Mouse (Mus musculus) intestine, embryonic 15.5 days (tissue): Measurements from ENCODE around the gene Heatr1. TPM values are rescaled to one million over a fixed set of nuclear protein-coding genes. Genes with fewer than 3 reads are reported as not detected.
A peak's percentile ranks its signal among the peaks of the same experiment; 100 is the strongest.

ENCODE experiments used
- ATAC-seq: fragments of 200-750 bp; cut with Nextera tagmentation; 2 replicates; pipeline ENCODE4 v1.8.0; 2017; ENCODE audit warnings: moderate TSS enrichment, moderate library complexity
- H3K27ac ChIP-seq: fragments of 300-500 bp; sonication (generic); 2 replicates; pipeline ENCODE4 v1.5.1; 2015; ENCODE audit warnings: mild to moderate bottlenecking, inconsistent platforms
- H3K27me3 ChIP-seq: fragments of 300-500 bp; sonication (generic); replicated peaks from 2 replicates; pipeline ENCODE4 v1.6.1; 2015; ENCODE audit warnings: inconsistent platforms
- H3K36me3 ChIP-seq: fragments of 300-500 bp; sonication (generic); 2 replicates; pipeline ENCODE4 v1.6.1; 2015; ENCODE audit warnings: inconsistent platforms
- H3K4me1 ChIP-seq: fragments of 300-500 bp; sonication (generic); replicated peaks from 2 replicates; pipeline ENCODE4 v1.6.1; 2015; ENCODE audit warnings: inconsistent platforms
- H3K4me2 ChIP-seq: fragments of 300-500 bp; sonication (generic); replicated peaks from 2 replicates; pipeline ENCODE4 v1.6.1; 2015; ENCODE audit warnings: mild to moderate bottlenecking, inconsistent platforms
- H3K4me3 ChIP-seq: fragments of 300-500 bp; sonication (generic); replicated peaks from 2 replicates; pipeline ENCODE4 v1.5.1; 2015; ENCODE audit warnings: inconsistent platforms
- H3K9ac ChIP-seq: fragments of 300-500 bp; sonication (generic); 2 replicates; pipeline ENCODE4 v1.6.1; 2015; ENCODE audit warnings: inconsistent platforms
- H3K9me3 ChIP-seq: fragments of 300-500 bp; sonication (generic); 2 replicates; pipeline ENCODE4 v1.6.1; 2016; ENCODE audit warnings: inconsistent platforms
- WGBS: fragments of 180-500 bp; shearing (Covaris S2); methylation state at CpG from one replicate; pipeline ENCODE4 v1.1.7; 2015; 5-methylcytosine and 5-hydroxymethylcytosine counted together
- polyA plus RNA-seq: library from polyadenylated mRNA; unstranded; fragments of >200 nt; fragmentation: Nextera tagmentation; extraction: Ambion mirVana; gene quantifications from 2 replicates; pipeline ENCODE4 v1.2.1, GENCODE M21; 2015

Heatr1 gene
- polyA plus RNA-seq, 1 experiment from 2014 or later: 17.5 TPM

DNA sequence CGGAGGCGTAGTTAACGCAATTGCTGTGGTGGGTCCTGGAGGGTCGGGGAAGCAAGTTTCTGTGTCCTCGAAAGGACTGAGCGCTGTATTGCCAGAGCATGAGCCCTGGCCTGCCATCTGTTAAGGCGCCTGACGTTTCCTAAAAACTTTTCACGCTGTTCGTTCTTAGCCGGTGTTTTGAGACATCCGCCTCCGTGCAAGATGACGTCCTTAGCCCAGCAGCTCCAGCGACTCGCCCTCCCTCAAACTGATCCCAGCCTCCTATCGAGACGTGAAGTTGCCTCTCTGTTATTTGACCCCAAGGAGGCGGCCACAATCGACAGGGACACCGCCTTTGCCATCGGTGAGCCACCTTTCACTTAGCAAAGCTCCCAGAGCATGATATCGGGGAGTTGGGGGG, 744 bp downstream of the Heatr1 start:
- Histone ChIP-seq H3K4me1 (peaks cover 4% of the 10 kb centered on the region; the same call in 1 of the 2 replicates), H3K4me3 (peak overlapping the region; percentile 87), H3K27ac (no peak overlapping the region), H3K36me3 (no peaks in the 10 kb centered on the region), H3K9me3 (no peaks in the 10 kb centered on the region), H3K9ac (peak overlapping the region; percentile 59), H3K27me3 (no peaks in the 10 kb centered on the region), H3K4me2 (peak overlapping the region; percentile 80)
- WGBS: under 1% methylated on average over 23 of the region's 23 CpGs
- peak; percentile 39 for ATAC-seq

DNA sequence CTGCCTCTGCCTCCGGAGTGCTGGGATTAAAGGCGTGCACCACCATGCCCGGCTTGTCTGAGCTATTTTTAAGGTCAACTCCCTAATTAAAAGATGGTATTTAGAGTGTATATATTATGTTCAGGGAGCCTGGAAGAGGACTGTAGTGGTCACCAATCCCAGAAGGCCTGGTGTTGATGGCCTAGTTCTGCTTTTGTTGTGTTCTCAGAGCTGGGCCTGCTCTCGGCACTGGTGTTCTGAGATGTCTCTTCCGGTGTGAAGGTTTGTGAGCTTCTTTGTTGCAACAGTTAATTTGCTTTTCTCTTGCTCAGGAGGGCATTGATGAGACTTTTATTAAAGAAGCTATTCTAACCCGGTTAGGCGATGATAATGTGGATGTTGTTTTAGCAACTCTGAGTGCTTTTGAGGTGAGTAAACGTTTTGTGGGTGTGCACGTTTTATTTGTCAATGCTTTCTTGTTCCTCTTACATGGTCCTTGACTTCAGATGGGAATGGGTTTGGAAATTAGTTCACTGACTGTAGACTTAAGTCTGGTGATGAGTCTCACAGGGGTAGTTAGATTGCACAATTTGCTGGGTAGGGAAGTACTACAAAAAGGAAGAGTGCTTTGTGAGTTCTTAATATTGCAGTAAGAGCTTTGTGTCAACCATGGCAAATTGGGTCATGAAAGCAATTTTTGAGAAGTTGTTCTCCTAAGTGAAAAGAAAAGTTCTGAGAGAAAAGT, 13.7 kb downstream of the Heatr1 start:
- no peaks in the 10 kb centered on the region for H3K4me1 ChIP-seq
- no peak overlapping the region for H3K4me3 ChIP-seq
- H3K27ac ChIP-seq: no peak overlapping the region
- H3K36me3 ChIP-seq: peaks cover 29% of the 10 kb centered on the region
- WGBS: 91% methylated on average over 9 of the region's 9 CpGs
- H3K4me2 ChIP-seq: no peak overlapping the region
- H3K27me3 ChIP-seq: no peaks in the 10 kb centered on the region
- H3K9ac ChIP-seq: no peak overlapping the region
- no peak for ATAC-seq
- H3K9me3 ChIP-seq: no peaks in the 10 kb centered on the region

DNA sequence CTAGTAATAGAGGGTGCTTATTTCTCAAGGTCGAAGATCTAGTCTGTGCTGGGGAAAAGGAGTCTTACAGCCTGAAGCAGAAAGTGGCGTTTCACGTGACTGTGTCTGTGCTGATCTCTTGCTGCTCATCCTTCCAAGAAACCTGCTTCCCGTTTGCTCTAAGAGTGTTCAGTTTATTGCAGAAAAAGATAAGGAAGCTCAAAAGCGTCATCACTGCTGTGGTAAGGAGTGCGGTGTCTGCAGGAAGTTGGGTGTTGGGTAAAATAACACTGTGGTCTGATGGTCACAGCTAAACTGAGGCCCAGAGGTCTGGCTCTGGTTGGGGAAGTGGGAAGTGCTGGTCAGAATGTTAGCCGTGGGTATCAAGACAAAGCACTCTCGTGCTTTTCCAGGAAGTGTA, 17.2 kb downstream of the Heatr1 start:
- Histone ChIP-seq H3K9ac (no peak overlapping the region), H3K27ac (no peak overlapping the region), H3K9me3 (no peaks in the 10 kb centered on the region), H3K36me3 (peaks cover 22% of the 10 kb centered on the region), H3K4me2 (no peak overlapping the region), H3K27me3 (no peaks in the 10 kb centered on the region), H3K4me1 (no peaks in the 10 kb centered on the region), H3K4me3 (no peak overlapping the region)
- 84% methylated on average over 8 of the region's 8 CpGs for WGBS
- ATAC-seq: no peak

DNA sequence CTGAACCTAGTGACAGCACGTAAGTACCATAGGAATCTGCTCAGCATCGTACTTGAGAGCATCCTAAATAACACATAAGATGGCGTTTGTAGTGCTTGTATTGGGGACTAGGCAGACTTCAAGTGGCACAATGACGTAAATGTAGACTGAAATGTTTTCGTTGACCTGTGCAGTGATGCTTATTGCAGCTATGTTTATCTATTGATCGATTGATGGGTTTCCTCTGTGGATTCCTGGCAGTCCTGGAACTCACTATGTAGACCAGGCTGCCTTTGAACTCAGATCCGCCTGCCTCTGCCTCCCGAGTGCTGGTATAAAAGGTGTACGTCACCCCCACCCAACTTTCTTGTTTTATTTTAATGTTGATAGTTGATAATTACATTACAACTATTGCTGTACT, 25.8 kb downstream of the Heatr1 start:
- Histone ChIP-seq H3K9ac (no peak overlapping the region), H3K9me3 (no peaks in the 10 kb centered on the region), H3K36me3 (peaks cover 44% of the 10 kb centered on the region), H3K27me3 (no peaks in the 10 kb centered on the region), H3K4me3 (no peak overlapping the region), H3K4me1 (no peaks in the 10 kb centered on the region), H3K4me2 (no peak overlapping the region), H3K27ac (no peak overlapping the region)
- 90% methylated on average over 9 of the region's 9 CpGs for WGBS
- ATAC-seq: no peak

DNA sequence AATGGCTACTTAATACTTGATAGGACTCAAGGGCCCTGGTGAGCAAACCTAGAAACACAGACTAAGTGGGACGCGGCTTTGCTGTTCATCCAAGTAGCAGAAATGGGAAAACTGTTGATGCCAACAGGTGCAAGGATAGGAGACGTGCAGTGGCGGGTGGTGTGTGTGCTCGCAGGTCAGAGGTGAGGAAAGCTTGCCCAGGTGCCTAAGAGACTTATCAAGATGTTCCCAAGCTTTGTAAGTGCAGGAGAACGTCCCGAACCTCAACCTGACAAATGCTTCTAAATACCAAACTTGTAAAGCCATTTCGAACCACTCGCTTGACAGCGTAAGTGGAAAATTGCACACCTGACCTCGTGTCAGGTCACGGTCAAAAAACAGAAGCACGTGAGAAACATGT, 33.7 kb downstream of the Heatr1 start:
- Histone ChIP-seq H3K27ac (no peak overlapping the region), H3K9me3 (no peaks in the 10 kb centered on the region), H3K4me2 (no peak overlapping the region), H3K4me3 (no peak overlapping the region), H3K36me3 (peaks cover 43% of the 10 kb centered on the region), H3K27me3 (no peaks in the 10 kb centered on the region), H3K9ac (no peak overlapping the region), H3K4me1 (no peaks in the 10 kb centered on the region)
- ATAC-seq: no peak
- WGBS: 93% methylated on average over 13 of the region's 13 CpGs

DNA sequence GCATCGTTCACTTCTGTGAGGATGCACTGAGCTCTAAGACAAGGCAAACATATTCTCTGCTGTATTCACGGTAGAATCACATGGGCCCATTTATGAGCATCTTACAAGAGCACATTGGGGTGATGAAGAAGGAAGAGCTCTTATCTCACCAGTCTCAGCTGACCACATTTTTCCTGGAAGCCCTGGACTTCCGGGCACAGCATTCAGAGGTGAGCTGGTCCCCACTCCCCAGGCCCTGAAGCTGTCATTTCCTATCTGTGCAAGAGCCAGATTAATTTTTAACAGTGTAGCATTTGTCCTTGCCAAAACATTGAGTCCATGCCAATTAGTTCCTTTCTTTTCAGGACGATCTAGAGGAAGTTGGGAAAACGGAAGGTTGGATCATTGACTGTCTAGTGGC, 39.0 kb downstream of the Heatr1 start:
- Histone ChIP-seq H3K9ac (no peak overlapping the region), H3K27ac (no peak overlapping the region), H3K27me3 (no peaks in the 10 kb centered on the region), H3K36me3 (peaks cover 50% of the 10 kb centered on the region), H3K4me2 (no peak overlapping the region), H3K9me3 (no peaks in the 10 kb centered on the region), H3K4me3 (no peak overlapping the region), H3K4me1 (no peaks in the 10 kb centered on the region)
- no peak for ATAC-seq
- 84% methylated on average over 5 of the region's 5 CpGs for WGBS

DNA sequence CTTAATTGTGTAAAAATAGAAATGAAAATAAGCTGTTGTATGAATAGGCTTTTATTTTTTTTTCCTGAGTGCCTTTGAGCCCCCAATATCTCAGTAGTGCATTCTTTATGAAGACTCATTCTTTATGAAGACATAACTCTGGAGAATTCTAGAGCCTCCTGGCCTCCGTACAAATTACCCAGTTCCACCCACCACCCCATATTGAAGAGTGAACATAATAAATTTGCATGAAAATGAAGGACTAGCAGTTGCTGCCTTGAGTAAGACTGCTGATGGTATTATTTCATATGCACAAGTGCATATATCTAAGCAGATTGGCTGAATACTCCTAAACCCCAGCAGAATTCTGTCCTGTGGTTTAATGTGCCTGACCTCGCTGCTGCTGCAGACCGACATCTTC, 44.8 kb downstream of the Heatr1 start:
- no peak overlapping the region for H3K4me2 ChIP-seq
- no peak overlapping the region for H3K4me3 ChIP-seq
- no peak overlapping the region for H3K27ac ChIP-seq
- no peak for ATAC-seq
- H3K9me3 ChIP-seq: no peaks in the 10 kb centered on the region
- no peak overlapping the region for H3K9ac ChIP-seq
- no peaks in the 10 kb centered on the region for H3K27me3 ChIP-seq
- no peaks in the 10 kb centered on the region for H3K4me1 ChIP-seq
- peaks cover 26% of the 10 kb centered on the region for H3K36me3 ChIP-seq
- 91% methylated on average over 3 of the region's 3 CpGs for WGBS

DNA sequence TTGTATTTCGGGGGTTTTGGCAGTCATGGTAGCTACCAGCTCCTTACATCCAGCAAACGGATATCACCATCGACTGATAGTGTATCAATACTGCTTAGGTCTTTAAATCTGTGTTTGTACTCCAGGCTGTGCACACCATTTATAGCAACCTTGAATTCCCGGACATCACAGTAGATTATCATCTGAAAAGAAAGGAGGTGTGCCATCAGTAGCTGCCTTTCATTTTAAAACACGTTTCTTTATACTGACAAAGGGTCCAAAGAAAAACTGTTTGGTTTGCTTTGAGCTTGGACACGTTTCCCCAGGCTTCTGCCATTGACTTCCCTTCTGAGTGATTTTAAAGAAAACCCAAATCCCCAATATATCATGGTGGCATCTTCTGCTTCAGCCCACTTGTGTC, 46.0 kb downstream of the Heatr1 start:
- Histone ChIP-seq H3K4me1 (no peaks in the 10 kb centered on the region), H3K9ac (no peak overlapping the region), H3K27me3 (no peaks in the 10 kb centered on the region), H3K27ac (no peak overlapping the region), H3K9me3 (no peaks in the 10 kb centered on the region), H3K4me3 (no peak overlapping the region), H3K4me2 (no peak overlapping the region), H3K36me3 (peaks cover 15% of the 10 kb centered on the region; the same call in 1 of the 2 replicates)
- ATAC-seq: no peak
- 87% methylated on average over 6 of the region's 6 CpGs for WGBS

DNA sequence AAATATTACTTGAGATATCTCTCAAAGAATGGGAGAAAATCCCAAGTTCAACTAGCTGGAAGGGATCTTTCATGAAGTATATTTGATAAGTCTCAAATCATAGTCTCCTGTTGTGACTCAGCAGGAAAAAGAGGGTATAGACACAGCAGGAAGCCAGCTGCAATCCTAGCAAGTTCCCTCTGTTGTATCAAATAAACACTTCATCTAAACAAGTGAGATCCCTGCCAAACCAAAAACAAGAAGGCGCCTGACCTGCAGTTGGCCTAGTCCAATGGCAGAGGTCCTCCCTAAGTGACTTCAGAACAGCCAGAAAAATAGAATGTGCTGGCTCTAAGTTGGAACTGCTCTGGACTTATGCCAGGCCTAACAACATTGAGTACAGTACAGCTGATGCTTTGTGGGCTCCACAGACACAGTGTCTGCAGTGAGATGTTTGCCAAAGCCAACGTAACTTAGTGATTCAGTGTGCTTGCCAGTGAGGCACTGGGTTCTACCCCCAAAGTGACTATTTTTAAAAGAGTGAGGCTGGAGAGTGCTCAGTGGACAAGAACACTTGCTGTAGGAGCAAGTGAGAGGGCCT, 47.3 kb downstream of the Heatr1 start:
- H3K4me1 ChIP-seq: no peaks in the 10 kb centered on the region
- no peak overlapping the region for H3K9ac ChIP-seq
- H3K36me3 ChIP-seq: peaks cover 16% of the 10 kb centered on the region; the same call in 1 of the 2 replicates
- no peak overlapping the region for H3K27ac ChIP-seq
- H3K4me3 ChIP-seq: no peak overlapping the region
- no peaks in the 10 kb centered on the region for H3K27me3 ChIP-seq
- H3K9me3 ChIP-seq: no peaks in the 10 kb centered on the region
- 44% methylated on average over 2 of the region's 2 CpGs for WGBS
- no peak overlapping the region for H3K4me2 ChIP-seq
- 0 out of 2 replicates have a peak, but pooled peaks have one; percentile 25 for ATAC-seq

DNA sequence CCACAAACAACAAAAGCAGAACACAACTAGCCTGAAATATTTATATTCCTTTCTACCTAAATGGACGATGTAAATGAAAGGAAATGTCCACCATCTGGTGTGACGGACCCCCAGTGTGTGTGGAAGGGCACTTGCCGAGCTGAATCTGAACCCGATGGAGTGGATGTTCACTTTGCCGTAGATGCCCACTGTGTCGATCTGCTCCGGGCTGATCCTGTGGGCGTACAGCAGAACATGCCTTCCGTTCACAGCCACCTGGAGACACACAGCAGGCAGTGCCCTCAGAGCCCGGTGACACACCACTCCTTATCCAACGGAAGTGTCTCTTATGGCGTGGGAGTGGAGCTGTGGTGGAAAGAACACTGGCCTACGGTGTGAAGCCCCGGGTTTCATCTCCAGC, 58.3 kb downstream of the Heatr1 start:
- H3K4me2 ChIP-seq: no peak overlapping the region
- 90% methylated on average over 14 of the region's 14 CpGs for WGBS

DNA sequence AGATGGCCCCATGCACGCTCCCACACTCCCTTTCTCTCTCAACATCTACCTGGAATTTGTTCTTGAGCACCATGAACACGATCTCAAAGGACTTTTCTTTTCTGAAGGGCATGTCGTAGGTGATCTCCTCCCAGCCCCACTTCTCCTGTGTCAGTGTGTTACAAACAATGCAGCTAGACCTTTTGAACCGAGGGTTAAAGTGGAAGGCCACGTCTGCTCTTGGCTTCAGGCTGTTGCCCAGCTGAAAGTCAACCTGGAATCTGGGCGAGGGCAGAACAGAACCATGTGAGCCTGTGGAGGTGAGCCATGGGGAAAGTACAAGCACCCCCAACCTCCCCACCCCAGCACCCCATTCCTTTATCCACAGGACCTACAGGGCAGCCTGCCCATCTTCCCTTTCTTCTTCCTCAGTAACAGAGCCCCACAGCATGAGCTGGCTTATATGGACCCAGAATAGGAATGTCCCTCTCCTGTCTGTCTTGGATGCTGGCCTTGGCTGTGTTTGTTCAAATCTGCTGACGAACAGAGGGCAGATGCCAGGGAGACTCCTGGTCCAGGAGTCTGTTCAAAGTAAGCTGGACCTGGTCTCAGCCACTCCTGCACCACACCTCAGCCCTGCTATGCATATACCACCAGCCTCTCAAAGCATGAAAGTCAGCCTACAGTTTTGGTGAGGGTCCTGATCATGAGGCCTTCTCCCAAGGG, 60.0 kb downstream of the Heatr1 start:
- H3K9ac ChIP-seq: no peak overlapping the region
- no peak overlapping the region for H3K4me2 ChIP-seq
- no peaks in the 10 kb centered on the region for H3K9me3 ChIP-seq
- no peak for ATAC-seq
- H3K27me3 ChIP-seq: no peaks in the 10 kb centered on the region
- H3K4me1 ChIP-seq: no peaks in the 10 kb centered on the region
- no peak overlapping the region for H3K4me3 ChIP-seq
- H3K27ac ChIP-seq: no peak overlapping the region
- H3K36me3 ChIP-seq: 0 out of 2 replicates have a peak, but pooled peaks cover 4% of the 10 kb centered on the region
- WGBS: 83% methylated on average over 7 of the region's 7 CpGs

More for the DNA sequence above, 58.3 kb downstream of the Heatr1 start:
- Histone ChIP-seq H3K4me3 (no peak overlapping the region), H3K9me3 (no peaks in the 10 kb centered on the region), H3K36me3 (0 out of 2 replicates have a peak, but pooled peaks cover 2% of the 10 kb centered on the region), H3K4me1 (no peaks in the 10 kb centered on the region), H3K27me3 (no peaks in the 10 kb centered on the region), H3K9ac (no peak overlapping the region), H3K27ac (no peak overlapping the region)
- ATAC-seq: no peak

DNA sequence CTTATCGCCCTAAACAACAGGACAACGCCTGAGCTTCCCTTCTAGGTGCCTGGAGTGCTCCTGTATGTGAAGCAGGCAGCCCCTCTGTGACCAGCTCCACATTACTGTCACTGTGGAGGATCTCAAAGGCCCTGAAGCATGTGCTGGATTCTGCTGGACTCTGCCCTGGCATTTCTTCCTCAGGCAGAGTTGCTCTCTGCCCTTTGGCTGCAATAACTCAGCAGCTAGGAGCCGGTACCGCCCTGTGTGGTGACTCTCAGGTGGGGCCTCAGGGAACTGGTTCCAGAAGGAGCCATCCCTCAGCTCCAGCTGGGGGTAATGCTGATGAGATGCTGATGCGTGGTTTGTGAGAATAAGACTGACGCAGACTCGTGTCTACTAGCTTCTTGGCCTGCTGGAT, 61.9 kb downstream of the Heatr1 start:
- ATAC-seq: peak; percentile 73
- Histone ChIP-seq H3K4me1 (no peaks in the 10 kb centered on the region), H3K36me3 (0 out of 2 replicates have a peak, but pooled peaks cover 5% of the 10 kb centered on the region), H3K9me3 (no peaks in the 10 kb centered on the region), H3K27me3 (no peaks in the 10 kb centered on the region), H3K9ac (no peak overlapping the region), H3K4me2 (peak overlapping the region; percentile 25; the same call in 1 of the 2 replicates), H3K4me3 (no peak overlapping the region), H3K27ac (peak overlapping the region; percentile 37)
- WGBS: 66% methylated on average over 7 of the region's 7 CpGs
